Mouse (Mus musculus): ENCODE results near the gene Ghrh.

DNA sequence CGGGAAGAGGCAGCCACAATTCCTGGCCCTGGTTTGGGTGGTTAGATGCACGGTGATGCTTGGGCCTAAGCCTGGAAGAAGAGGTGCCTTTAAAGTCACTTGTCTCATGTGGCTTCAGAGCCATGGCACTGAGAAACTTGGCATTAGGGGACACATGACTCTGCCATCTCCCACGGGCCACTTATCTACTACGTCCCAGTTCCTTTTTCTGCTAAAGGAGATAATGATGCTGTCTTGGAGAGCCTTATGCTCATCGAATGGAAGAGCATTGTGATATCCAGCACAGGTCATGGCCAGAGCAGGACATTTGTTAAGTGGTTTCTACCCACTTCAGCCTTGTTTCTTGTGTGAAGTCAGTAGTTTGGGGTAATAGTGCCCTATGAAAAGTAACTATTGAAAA lies 58.3 kb downstream of the Ghrh start:
- TF ChIP-seq CTCF (IDR thresholded peaks at IDR 0.05; ENCODE audit: low read depth) (no peak), EP300 (IDR thresholded peaks at IDR 0.05; ENCODE audit: low read depth) (no peak)

Measured in heart, postnatal 0 days (tissue).